Mouse (Mus musculus) forebrain, embryonic 16.5 days (tissue): ENCODE measurements around the gene Slc35b3. TPM values are rescaled to one million over a fixed set of nuclear protein-coding genes. Genes with fewer than 3 reads are reported as not detected.

Experiments
- ATAC-seq: fragments of 200-750 bp; cut with Nextera tagmentation; 2 replicates; pipeline ENCODE4 v1.8.0; 2017; ENCODE audit warnings: mild to moderate bottlenecking, moderate library complexity
- H3K27ac ChIP-seq: fragments of 300-500 bp; sonication (generic); 2 replicates; pipeline ENCODE4 v1.5.1; 2014; ENCODE audit warnings: low read length, control low read depth
- H3K27me3 ChIP-seq: fragments of 300-500 bp; sonication (generic); replicated peaks from 2 replicates; pipeline ENCODE4 v1.6.1; 2014; ENCODE audit warnings: low read length; ENCODE audit not compliant: control insufficient read depth, insufficient read depth
- H3K36me3 ChIP-seq: fragments of 300-500 bp; sonication (generic); 2 replicates; pipeline ENCODE4 v1.6.1; 2014; ENCODE audit not compliant: control insufficient read depth, insufficient read depth
- H3K4me1 ChIP-seq: fragments of 300-500 bp; sonication (generic); replicated peaks from 2 replicates; pipeline ENCODE4 v1.6.1; 2014; ENCODE audit warnings: low read length; ENCODE audit not compliant: control insufficient read depth, insufficient read depth
- H3K4me2 ChIP-seq: fragments of 300-500 bp; sonication (generic); 2 replicates; pipeline ENCODE4 v1.6.1; 2014; ENCODE audit warnings: mild to moderate bottlenecking, low read length, control low read depth
- H3K4me3 ChIP-seq: fragments of 300-500 bp; sonication (generic); replicated peaks from 2 replicates; pipeline ENCODE4 v1.5.1; 2014; ENCODE audit warnings: mild to moderate bottlenecking, low read length, control low read depth
- H3K9ac ChIP-seq: fragments of 300-500 bp; sonication (generic); replicated peaks from 2 replicates; pipeline ENCODE4 v1.6.1; 2014; ENCODE audit warnings: low read depth, low read length, control low read depth
- H3K9me3 ChIP-seq: fragments of 300-500 bp; sonication (generic); 2 replicates; pipeline ENCODE4 v1.6.1; 2016; ENCODE audit warnings: low read length; ENCODE audit not compliant: control insufficient read depth
- WGBS: fragments of 180-500 bp; shearing (Covaris S2); extraction: QIAGEN DNeasy Blood & Tissue Kit; methylation state at CpG from one replicate; pipeline ENCODE4 v1.1.7; 2014; 5-methylcytosine and 5-hydroxymethylcytosine counted together
- polyA plus RNA-seq: library from polyadenylated mRNA; unstranded; fragments of >200 nt; fragmentation: Nextera tagmentation; extraction: Ambion mirVana; gene quantifications from 2 replicates; pipeline ENCODE4 v1.2.1, GENCODE M21; 2015

The Slc35b3 gene
- polyA plus RNA-seq, 1 experiment from 2014 or later = 35.9 TPM

DNA sequence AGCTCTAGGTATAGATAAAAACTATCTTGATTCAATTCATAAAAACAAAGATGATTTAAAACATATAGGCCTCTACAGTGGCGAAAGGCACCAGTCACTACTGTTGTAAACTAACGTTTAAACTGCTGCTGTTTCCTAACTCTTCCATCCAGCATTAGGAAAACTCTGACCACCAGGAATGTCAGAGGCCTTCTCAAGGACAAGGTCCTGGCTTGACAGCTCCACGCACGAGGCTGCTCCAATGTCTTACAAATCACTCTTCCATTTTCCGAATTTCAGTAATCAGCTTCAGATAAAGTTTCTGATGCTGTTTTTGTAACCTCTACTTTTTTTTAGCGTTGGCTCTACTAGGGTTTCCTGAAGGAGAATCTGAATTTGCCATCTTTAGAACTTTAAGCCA lies 15.7 kb downstream of the Slc35b3 start:
- ATAC-seq = no peak
- H3K4me3 ChIP-seq = no peak overlapping the region
- H3K27ac ChIP-seq = no peak overlapping the region
- H3K4me2 ChIP-seq = no peak overlapping the region
- no peak overlapping the region for H3K9ac ChIP-seq
- WGBS = 93% methylated on average over 6 of the region's 6 CpGs
- no peaks in the 10 kb centered on the region for H3K27me3 ChIP-seq
- no peaks in the 10 kb centered on the region for H3K4me1 ChIP-seq
- H3K9me3 ChIP-seq = no peaks in the 10 kb centered on the region
- H3K36me3 ChIP-seq = peaks cover 9% of the 10 kb centered on the region; the same call in 1 of the 2 replicates

DNA sequence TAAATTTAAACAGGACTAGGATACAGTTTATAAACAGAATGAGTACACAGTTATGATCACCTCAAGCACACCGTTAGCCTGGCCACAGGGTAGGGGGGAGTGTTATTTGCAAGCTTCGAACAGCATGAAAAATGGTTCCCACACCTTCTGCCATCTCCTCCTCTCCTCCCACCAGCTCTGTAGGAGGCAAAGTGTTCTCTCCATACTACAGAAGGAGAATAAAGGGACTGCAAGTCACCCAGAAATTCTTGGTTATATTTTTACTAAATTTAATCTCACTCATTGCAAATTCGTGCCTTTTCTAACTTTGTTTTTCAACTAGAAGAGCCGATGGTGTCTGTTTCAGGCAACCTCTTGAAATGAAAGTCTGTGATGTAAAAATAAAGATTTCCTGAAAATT lies 18.9 kb downstream of the Slc35b3 start:
- Histone ChIP-seq H3K27me3 (no peaks in the 10 kb centered on the region), H3K27ac (no peak overlapping the region), H3K36me3 (peaks cover 10% of the 10 kb centered on the region; the same call in 1 of the 2 replicates), H3K9ac (no peak overlapping the region), H3K4me2 (no peak overlapping the region), H3K4me1 (no peaks in the 10 kb centered on the region), H3K4me3 (no peak overlapping the region), H3K9me3 (no peaks in the 10 kb centered on the region)
- no peak for ATAC-seq
- 93% methylated on average over 4 of the region's 4 CpGs for WGBS

DNA sequence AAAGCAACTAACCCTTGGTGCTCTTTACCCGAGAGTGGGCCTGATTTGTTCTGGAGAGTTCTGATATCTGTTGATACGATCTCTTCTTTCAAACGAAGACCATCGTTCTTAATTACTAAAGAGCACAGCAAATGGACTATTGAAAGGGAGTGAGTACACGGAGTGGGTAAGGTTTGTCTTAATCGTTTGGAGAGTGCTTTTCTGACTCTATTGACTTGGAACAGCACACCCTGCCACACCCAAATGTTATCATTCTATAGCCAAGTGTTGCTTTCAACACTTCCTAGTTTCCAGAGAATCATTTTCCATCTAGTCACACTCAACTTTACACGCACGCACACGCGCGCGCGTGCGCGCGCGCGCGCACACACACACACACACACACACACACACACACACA lies 19.4 kb downstream of the Slc35b3 start:
- Histone ChIP-seq H3K4me3 (no peak overlapping the region), H3K9me3 (no peaks in the 10 kb centered on the region), H3K4me1 (no peaks in the 10 kb centered on the region), H3K27ac (no peak overlapping the region), H3K9ac (no peak overlapping the region), H3K4me2 (no peak overlapping the region), H3K36me3 (peaks cover 13% of the 10 kb centered on the region; the same call in 1 of the 2 replicates), H3K27me3 (no peaks in the 10 kb centered on the region)
- WGBS = 94% methylated on average over 19 of the region's 19 CpGs
- no peak for ATAC-seq

DNA sequence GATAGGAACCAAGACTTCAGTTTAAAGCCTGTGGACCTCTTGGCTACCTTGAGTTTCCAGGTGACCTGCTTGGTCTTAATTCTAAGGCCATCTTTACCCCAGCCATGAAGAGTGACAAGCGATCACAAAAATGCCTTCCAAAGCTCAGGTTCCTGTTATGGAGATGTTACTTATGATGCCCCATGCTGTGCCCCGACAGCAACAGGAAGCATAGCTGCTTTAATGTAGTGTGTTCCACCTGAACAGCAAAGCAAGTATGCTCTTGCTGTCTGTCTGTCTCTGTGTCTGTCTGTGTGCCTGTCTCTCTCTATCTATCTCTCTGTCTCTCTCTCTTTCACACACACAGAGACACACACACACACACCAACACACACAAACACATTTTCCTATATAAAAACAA lies 22.2 kb downstream of the Slc35b3 start:
- H3K4me1 ChIP-seq = no peaks in the 10 kb centered on the region
- peaks cover 16% of the 10 kb centered on the region for H3K36me3 ChIP-seq
- H3K9me3 ChIP-seq = no peaks in the 10 kb centered on the region
- H3K4me2 ChIP-seq = no peak overlapping the region
- WGBS = 91% methylated on average over 2 of the region's 2 CpGs
- no peak overlapping the region for H3K9ac ChIP-seq
- H3K4me3 ChIP-seq = no peak overlapping the region
- no peak overlapping the region for H3K27ac ChIP-seq
- no peaks in the 10 kb centered on the region for H3K27me3 ChIP-seq
- no peak for ATAC-seq

DNA sequence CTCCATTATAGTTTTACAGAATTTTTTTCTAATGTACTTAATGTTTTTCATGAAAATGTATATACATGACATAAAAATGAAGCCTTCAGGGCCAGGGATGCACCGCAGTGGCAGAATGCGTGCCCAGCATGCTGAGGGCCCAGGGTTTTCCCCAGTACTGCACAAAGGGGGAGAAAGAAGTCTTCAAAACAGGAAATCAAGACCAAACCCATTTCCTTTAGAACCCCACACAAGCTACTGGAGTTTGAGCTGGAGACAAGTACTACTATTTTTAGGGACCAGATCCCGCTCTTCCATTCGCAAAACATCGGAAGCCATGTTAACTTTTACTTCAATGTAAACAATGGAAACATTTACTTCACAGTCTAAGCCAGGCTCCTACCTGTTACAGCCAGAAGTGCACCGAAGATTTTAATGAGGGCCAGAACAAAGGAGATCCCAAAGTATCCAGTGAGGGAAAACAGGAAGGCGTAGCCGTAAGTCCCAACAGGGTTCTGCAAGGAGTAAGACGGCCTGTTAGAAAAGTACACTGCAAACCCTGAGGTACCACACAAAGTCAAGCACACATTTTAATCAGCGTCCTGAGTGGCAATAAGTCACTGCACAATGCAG lies 23.7 kb downstream of the Slc35b3 start:
- no peak overlapping the region for H3K9ac ChIP-seq
- no peak for ATAC-seq
- H3K4me1 ChIP-seq = no peaks in the 10 kb centered on the region
- 89% methylated on average over 10 of the region's 10 CpGs for WGBS
- H3K9me3 ChIP-seq = no peaks in the 10 kb centered on the region
- H3K4me2 ChIP-seq = no peak overlapping the region
- no peak overlapping the region for H3K4me3 ChIP-seq
- no peaks in the 10 kb centered on the region for H3K27me3 ChIP-seq
- H3K27ac ChIP-seq = no peak overlapping the region
- peaks cover 17% of the 10 kb centered on the region for H3K36me3 ChIP-seq

DNA sequence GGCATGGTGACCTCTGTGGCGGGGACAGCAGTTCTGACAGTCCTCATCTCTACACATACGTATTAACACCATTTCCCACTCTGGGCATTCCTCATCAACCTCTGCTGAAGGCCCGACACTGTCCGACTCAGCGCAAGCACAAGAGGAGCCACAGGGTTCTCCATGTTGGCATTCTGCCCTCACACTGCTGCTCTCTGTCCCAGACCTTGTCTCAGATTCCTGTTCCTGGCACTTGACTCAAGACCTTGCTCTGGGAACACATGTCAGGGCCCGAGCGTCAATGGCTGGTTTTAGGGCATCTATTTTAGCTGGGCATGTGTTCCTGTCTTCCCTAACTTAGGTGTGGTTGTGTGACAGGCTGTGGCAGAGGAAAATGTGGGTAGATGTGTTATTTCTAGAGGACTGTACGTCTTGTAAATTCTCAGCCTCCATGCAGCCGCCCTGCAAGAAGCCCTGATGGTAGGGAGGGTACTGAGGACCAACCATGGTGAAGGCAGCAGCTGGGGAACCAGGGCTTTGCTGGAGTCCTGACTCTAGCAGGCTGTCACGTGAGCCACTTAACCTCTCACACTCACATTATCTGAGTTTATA lies 24.7 kb downstream of the Slc35b3 start:
- Histone ChIP-seq H3K4me1 (no peaks in the 10 kb centered on the region), H3K9ac (no peak overlapping the region), H3K4me2 (no peak overlapping the region), H3K36me3 (peaks cover 15% of the 10 kb centered on the region), H3K27me3 (no peaks in the 10 kb centered on the region), H3K9me3 (no peaks in the 10 kb centered on the region), H3K27ac (no peak overlapping the region), H3K4me3 (no peak overlapping the region)
- no peak for ATAC-seq
- WGBS = 93% methylated on average over 10 of the region's 10 CpGs

DNA sequence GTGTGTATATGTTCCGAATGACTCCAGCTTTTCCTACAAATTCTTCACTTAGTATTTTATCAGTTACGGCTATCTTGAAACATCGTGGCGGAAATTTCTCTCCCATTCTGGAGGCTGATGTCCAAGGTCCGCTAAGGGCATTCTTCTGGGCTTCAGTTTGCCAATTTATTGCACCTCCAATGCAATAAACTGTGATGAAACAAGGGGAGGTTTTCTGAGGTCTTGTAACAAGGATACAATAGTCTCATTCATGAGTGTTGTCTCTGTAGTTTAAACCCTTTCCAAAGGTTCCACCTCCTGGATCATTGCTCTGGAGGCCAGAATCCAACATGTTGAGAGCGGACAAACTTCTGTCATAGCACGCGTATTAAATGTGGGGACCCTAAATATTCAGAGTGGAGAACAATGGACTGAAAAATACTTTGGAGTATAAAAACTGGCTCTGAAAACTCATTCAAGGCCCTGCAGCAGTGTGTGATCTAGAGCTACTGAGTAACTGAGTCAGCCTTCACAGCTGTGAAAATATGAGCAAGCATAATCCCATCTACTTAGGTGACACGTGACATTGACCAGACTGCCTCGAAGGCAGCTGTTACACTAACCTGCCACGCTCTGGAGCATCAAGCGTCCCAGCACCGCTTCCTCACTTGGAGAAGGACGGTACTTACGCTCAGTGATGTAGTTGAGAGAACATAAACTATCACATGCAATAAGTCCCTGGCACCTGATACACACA lies 30.7 kb downstream of the Slc35b3 start:
- Histone ChIP-seq H3K4me2 (no peak overlapping the region), H3K36me3 (peaks cover 6% of the 10 kb centered on the region), H3K4me3 (no peak overlapping the region), H3K27me3 (no peaks in the 10 kb centered on the region), H3K9me3 (no peaks in the 10 kb centered on the region), H3K9ac (no peak overlapping the region), H3K4me1 (no peaks in the 10 kb centered on the region), H3K27ac (no peak overlapping the region)
- 96% methylated on average over 15 of the region's 15 CpGs for WGBS
- no peak for ATAC-seq

DNA sequence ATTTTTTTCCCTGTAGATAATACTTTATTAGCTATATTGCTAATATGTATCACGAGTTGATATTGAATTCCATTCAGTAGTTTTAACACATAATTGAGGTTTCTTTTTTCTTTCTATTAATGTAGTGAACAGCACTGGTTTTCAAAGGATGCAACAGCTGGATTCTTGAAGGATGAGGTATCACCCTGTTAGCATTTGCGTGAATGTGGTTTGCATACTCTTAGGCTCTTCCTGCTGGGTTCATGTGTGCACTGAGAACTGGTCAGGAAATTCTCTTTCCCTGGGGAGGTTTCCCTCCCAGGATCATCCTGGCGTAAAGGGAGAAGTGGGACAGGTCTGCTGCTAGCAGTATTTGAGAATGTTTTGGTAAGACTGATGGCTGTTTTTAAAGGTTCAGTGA lies 38.0 kb downstream of the Slc35b3 start:
- Histone ChIP-seq H3K4me1 (peaks cover 4% of the 10 kb centered on the region; the same call in 1 of the 2 replicates), H3K4me3 (no peak overlapping the region), H3K4me2 (no peak overlapping the region), H3K9me3 (no peaks in the 10 kb centered on the region), H3K27me3 (no peaks in the 10 kb centered on the region), H3K27ac (no peak overlapping the region), H3K36me3 (no peaks in the 10 kb centered on the region), H3K9ac (no peak overlapping the region)
- no peak for ATAC-seq
- 66% methylated on average over 3 of the region's 3 CpGs for WGBS

DNA sequence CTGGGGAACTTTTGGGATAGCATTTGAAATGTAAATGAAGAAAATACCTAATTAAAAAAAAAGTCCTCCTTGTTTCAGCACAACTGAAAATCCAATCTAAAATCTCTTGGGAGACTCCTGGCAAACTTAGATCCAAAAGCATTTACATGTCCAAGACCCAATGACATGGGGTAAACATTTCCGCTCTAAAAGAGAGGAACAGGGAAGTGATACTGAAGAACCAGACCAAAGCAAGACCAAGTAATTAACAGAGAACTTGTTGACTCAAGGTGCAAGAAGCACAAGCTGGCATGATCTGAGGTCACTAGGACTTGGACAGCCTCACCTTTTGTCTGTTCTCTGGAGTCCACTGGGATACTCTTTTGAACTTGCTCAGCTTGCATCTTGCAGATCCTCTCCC lies 39.4 kb downstream of the Slc35b3 start:
- Histone ChIP-seq H3K4me2 (no peak overlapping the region), H3K9me3 (no peaks in the 10 kb centered on the region), H3K27ac (no peak overlapping the region), H3K4me3 (no peak overlapping the region), H3K4me1 (peaks cover 4% of the 10 kb centered on the region; the same call in 1 of the 2 replicates), H3K9ac (no peak overlapping the region), H3K27me3 (no peaks in the 10 kb centered on the region), H3K36me3 (no peaks in the 10 kb centered on the region)
- WGBS = 100% methylated on average over 1 of the region's 1 CpGs
- no peak for ATAC-seq
